Mouse (Mus musculus) right cerebral cortex, postnatal 14 days (tissue): ENCODE measurements around the gene Dnase2a.

Source experiments
- DNase-seq: peaks from one replicate; pipeline ENCODE4 v3.0.0; 2022

Dnase2a gene

GRCm38 (mm10) chr8:84908421-84909161 lies at the start of gene Dnase2a:
TSS of gene Dnase2a (plus strand) at chr8:84908560.
- DNase-seq: peak; percentile 82

- peak; percentile 74 for DNase-seq
Measured at GRCm38 (mm10) chr8:84871376-84872308, 36.7 kb upstream of the Dnase2a start, which contains the start of gene Syce2. TSS of gene Syce2 (plus strand) at chr8:84872111.

- DNase-seq: peak; percentile 19
Measured at GRCm38 (mm10) chr8:84872309-84872965, 35.9 kb upstream of the Dnase2a start.

GRCm38 (mm10) chr8:84873016-84873415 lies 35.3 kb upstream of the Dnase2a start:
- DNase-seq: no peak

- DNase-seq: no peak
Measured at GRCm38 (mm10) chr8:84874339-84874738, 34.0 kb upstream of the Dnase2a start.

- no peak for DNase-seq
Measured at GRCm38 (mm10) chr8:84877297-84878035, 30.9 kb upstream of the Dnase2a start.

- no peak for DNase-seq
Measured at GRCm38 (mm10) chr8:84878915-84879314, 29.4 kb upstream of the Dnase2a start.

- no peak for DNase-seq
Measured at GRCm38 (mm10) chr8:84884728-84885127, 23.6 kb upstream of the Dnase2a start.

GRCm38 (mm10) chr8:84888280-84888679 lies 20.1 kb upstream of the Dnase2a start:
- no peak for DNase-seq

- DNase-seq: no peak
Measured at GRCm38 (mm10) chr8:84889141-84889540, 19.2 kb upstream of the Dnase2a start.

- no peak for DNase-seq
Measured at GRCm38 (mm10) chr8:84892993-84893708, 15.2 kb upstream of the Dnase2a start.

- DNase-seq: peak; percentile 81
Measured at GRCm38 (mm10) chr8:84893709-84894134, 14.6 kb upstream of the Dnase2a start, which contains the start of gene Gcdh. TSS of gene Gcdh (minus strand) at chr8:84893921.

GRCm38 (mm10) chr8:84895963-84896362 lies 12.4 kb upstream of the Dnase2a start:
- no peak for DNase-seq

GRCm38 (mm10) chr8:84901071-84901470 lies 7.3 kb upstream of the Dnase2a start:
- no peak for DNase-seq

- no peak for DNase-seq
Measured at GRCm38 (mm10) chr8:84901752-84902151, 6.6 kb upstream of the Dnase2a start, which contains the start of gene Klf1. TSS of gene Klf1 (plus strand) at chr8:84901928.

- no peak for DNase-seq
Measured at GRCm38 (mm10) chr8:84902367-84902919, 5.9 kb upstream of the Dnase2a start.

GRCm38 (mm10) chr8:84902920-84903661 lies 5.3 kb upstream of the Dnase2a start:
- peak; percentile 93 for DNase-seq

GRCm38 (mm10) chr8:84904351-84904750 lies 4.0 kb upstream of the Dnase2a start:
- no peak for DNase-seq

GRCm38 (mm10) chr8:84907037-84907436 lies 1.3 kb upstream of the Dnase2a start:
- DNase-seq: no peak

- no peak for DNase-seq
Measured at GRCm38 (mm10) chr8:84907493-84907892, 867 bp upstream of the Dnase2a start.
